Comparison of ENCODE assay signal across 26 mouse cellular contexts in genomic region chr2:45537722-45538121, GRCm38 (mm10).
A peak's percentile ranks its signal among the peaks of the same experiment; 100 is the strongest.
DNase-seq lines count a peak whose midpoint lies in the region; ATAC-seq and TF ChIP-seq lines count a peak whose summit lies in the region.
"Had no signal": no experiment of that assay in that cellular context is flagged by ENCODE, and none has a peak within 500 bp of the region (broad histone marks: within the 10 kb centered on the region; RNA-seq: fewer than 3 reads in every experiment).

No protein-coding gene starts in this region.

- no peak for TF ChIP-seq CTCF in cerebellum, adult 2 months (IDR thresholded peaks at IDR 0.05; ENCODE audit: borderline replicate concordance, insufficient read depth, low read depth, low read length)
- TF ChIP-seq CTCF in midbrain, postnatal 0 days (IDR thresholded peaks at IDR 0.05) = no peak
- TF ChIP-seq CTCF in stomach, postnatal 0 days (IDR thresholded peaks at IDR 0.05; ENCODE audit: low read depth) = no peak

- H3K4me1 ChIP-seq in cerebellum, adult 2 months (ENCODE audit: control insufficient read depth, insufficient read depth, low read length) = no peaks in the 10 kb centered on the region
- no peaks in the 10 kb centered on the region for H3K4me1 ChIP-seq in midbrain, embryonic 11.5 days (ENCODE audit: control insufficient read depth, insufficient read depth, low read length)
- no peaks in the 10 kb centered on the region for H3K4me1 ChIP-seq in midbrain, postnatal 0 days (ENCODE audit: insufficient read depth, low read length)
- H3K4me1 ChIP-seq in stomach, postnatal 0 days (replicated peaks; ENCODE audit: control insufficient read depth, insufficient read depth) = no peaks in the 10 kb centered on the region
- H3K4me1 ChIP-seq: forebrain, embryonic 13.5 days; limb, embryonic 15.5 days; midbrain, embryonic 10.5 days; neural tube, embryonic 12.5 days had no signal

- ATAC-seq in midbrain, embryonic 11.5 days (ENCODE audit: low FRiP score) = no peak
- no peak for ATAC-seq in midbrain, postnatal 0 days (ENCODE audit: low FRiP score)
- no peak for ATAC-seq in stomach, postnatal 0 days (ENCODE audit: low FRiP score, low TSS enrichment)
- ATAC-seq: forebrain, embryonic 13.5 days; midbrain, embryonic 16.5 days had no signal

- no peaks in the 10 kb centered on the region for H3K27me3 ChIP-seq in cerebellum, adult 2 months (ENCODE audit: control insufficient read depth, insufficient read depth, low read length)
- no peaks in the 10 kb centered on the region for H3K27me3 ChIP-seq in midbrain, embryonic 11.5 days (ENCODE audit: control insufficient read depth, insufficient read depth, low read length)
- H3K27me3 ChIP-seq in midbrain, postnatal 0 days (ENCODE audit: insufficient read depth, low read length) = no peaks in the 10 kb centered on the region
- H3K27me3 ChIP-seq in stomach, postnatal 0 days (ENCODE audit: control insufficient read depth, insufficient read depth, low read length) = no peaks in the 10 kb centered on the region
- H3K27me3 ChIP-seq: forebrain, embryonic 13.5 days; heart, embryonic 13.5 days; limb, embryonic 15.5 days; neural tube, embryonic 12.5 days had no signal

- no peak overlapping the region for H3K4me3 ChIP-seq in cerebellum, adult 2 months (replicated peaks; ENCODE audit: insufficient read depth, low read depth, low read length)
- H3K4me3 ChIP-seq in midbrain, embryonic 11.5 days (ENCODE audit: low read depth, low read length) = no peak overlapping the region
- no peak overlapping the region for H3K4me3 ChIP-seq in midbrain, postnatal 0 days (ENCODE audit: low read depth, low read length)
- H3K4me3 ChIP-seq in stomach, postnatal 0 days (ENCODE audit: low read depth, low read length) = no peak overlapping the region
- H3K4me3 ChIP-seq: forebrain, embryonic 13.5 days; heart, adult 2 months; heart, embryonic 13.5 days; limb, embryonic 10.5 days; limb, embryonic 15.5 days; midbrain, embryonic 10.5 days; myocyte; neural tube, embryonic 12.5 days had no signal

- TF ChIP-seq EP300 in stomach, postnatal 0 days (optimal IDR thresholded peaks at IDR 0.05) = no peak

- TF ChIP-seq POLR2A in cerebellum, adult 2 months (IDR thresholded peaks at IDR 0.05; ENCODE audit: borderline replicate concordance, insufficient read depth, low read length) = no peak

- H3K36me3 ChIP-seq in midbrain, embryonic 11.5 days (ENCODE audit: control insufficient read depth, insufficient read depth, low read length) = no peaks in the 10 kb centered on the region
- H3K36me3 ChIP-seq in midbrain, postnatal 0 days (ENCODE audit: insufficient read depth, low read length) = no peaks in the 10 kb centered on the region
- H3K36me3 ChIP-seq in stomach, postnatal 0 days (ENCODE audit: control insufficient read depth, insufficient read depth, low read length) = no peaks in the 10 kb centered on the region
- H3K36me3 ChIP-seq: G1E; heart, embryonic 13.5 days; limb, embryonic 10.5 days; limb, embryonic 15.5 days; midbrain, embryonic 10.5 days; neural tube, embryonic 12.5 days had no signal

- no peak overlapping the region for H3K4me2 ChIP-seq in midbrain, embryonic 11.5 days
- H3K4me2 ChIP-seq in midbrain, postnatal 0 days (ENCODE audit: low read depth, low read length, poor library complexity, severe bottlenecking) = no peak overlapping the region
- no peak overlapping the region for H3K4me2 ChIP-seq in stomach, postnatal 0 days (replicated peaks; ENCODE audit: low read depth)
- H3K4me2 ChIP-seq: forebrain, embryonic 13.5 days; heart, embryonic 13.5 days; hindbrain, embryonic 14.5 days; neural tube, embryonic 12.5 days had no signal

- no peak overlapping the region for H3K27ac ChIP-seq in cerebellum, adult 2 months (ENCODE audit: insufficient read depth, low read length)
- H3K27ac ChIP-seq in midbrain, embryonic 11.5 days (ENCODE audit: low read depth, low read length) = no peak overlapping the region
- H3K27ac ChIP-seq in midbrain, postnatal 0 days (ENCODE audit: low read depth, low read length) = no peak overlapping the region
- no peak overlapping the region for H3K27ac ChIP-seq in stomach, postnatal 0 days (replicated peaks)
- H3K27ac ChIP-seq: forebrain, embryonic 13.5 days; heart, adult 2 months; heart, embryonic 13.5 days; hindbrain, embryonic 14.5 days; limb, embryonic 10.5 days; limb, embryonic 15.5 days; liver, embryonic 14.5 days; midbrain, embryonic 10.5 days; neural tube, embryonic 12.5 days had no signal

- peak; percentile 2 for DNase-seq in cerebellum, adult 9-11 months
- DNase-seq in cerebellum, adult 2 months = no peak
- DNase-seq in midbrain, embryonic 11.5 days (ENCODE audit: low spot score, missing footprints) = peak; percentile 39
- DNase-seq in midbrain, postnatal 0 days (ENCODE audit: low spot score) = no peak
- peak; percentile 51 for DNase-seq in lung, postnatal 36 days
- no peak for DNase-seq in stomach, postnatal 0 days (ENCODE audit: low spot score)
- no peak for DNase-seq in heart, adult 8-10 months (ENCODE audit: low spot score)
- DNase-seq: adrenal gland, postnatal 10 days; gastrocnemius, postnatal 36 days; heart, adult 2 months; heart, postnatal 10 days; kidney, adult 11 months; kidney, postnatal 14 days; layer of hippocampus, adult 9-11 months; right cerebral cortex, postnatal 4 days had no signal

- no peak overlapping the region for H3K9ac ChIP-seq in midbrain, embryonic 11.5 days (ENCODE audit: low read length)
- H3K9ac ChIP-seq in midbrain, postnatal 0 days (replicated peaks; ENCODE audit: low read length, poor library complexity, severe bottlenecking) = no peak overlapping the region
- no peak overlapping the region for H3K9ac ChIP-seq in stomach, postnatal 0 days (ENCODE audit: low read length)
- H3K9ac ChIP-seq: forebrain, embryonic 13.5 days; heart, embryonic 13.5 days; hindbrain, embryonic 14.5 days; limb, embryonic 15.5 days; liver, embryonic 14.5 days; neural tube, embryonic 12.5 days had no signal

- 38% methylated on average over 7 of the region's 7 CpGs for WGBS in cerebellum, adult 2 months
- 90% methylated on average over 7 of the region's 7 CpGs for WGBS in midbrain, embryonic 11.5 days
- WGBS in midbrain, postnatal 0 days = 91% methylated on average over 7 of the region's 7 CpGs
- WGBS in stomach, postnatal 0 days = 80% methylated on average over 7 of the region's 7 CpGs

- no peaks in the 10 kb centered on the region for H3K9me3 ChIP-seq in midbrain, embryonic 11.5 days (ENCODE audit: control insufficient read depth, low read length)
- H3K9me3 ChIP-seq in midbrain, postnatal 0 days (ENCODE audit: low read length) = no peaks in the 10 kb centered on the region
- no peaks in the 10 kb centered on the region for H3K9me3 ChIP-seq in stomach, postnatal 0 days (ENCODE audit: control insufficient read depth, low read length)
- H3K9me3 ChIP-seq: forebrain, embryonic 13.5 days; G1E; heart, embryonic 13.5 days; limb, embryonic 10.5 days; limb, embryonic 15.5 days; midbrain, embryonic 10.5 days; neural tube, embryonic 12.5 days had no signal

Comparison
In these comparisons a context has a peak if more than half of its experiments do, and no peak if none do; other contexts are left out.
1. DNase-seq: peak in cerebellum, adult 9-11 months (single experiment), midbrain, embryonic 11.5 days (single experiment) and lung, postnatal 36 days (single experiment); none in cerebellum, adult 2 months (0 of 2), midbrain, postnatal 0 days (single experiment), stomach, postnatal 0 days (single experiment) and heart, adult 8-10 months (single experiment).